In genomic region chr4:35156751-35157611, GRCm38 (mm10) we compare ENCODE assay signal across 8 mouse cellular contexts. TPM values are rescaled to one million over a fixed set of nuclear protein-coding genes. Genes with fewer than 3 reads are reported as not detected.
DNase-seq lines count a peak whose midpoint lies in the region; ATAC-seq and TF ChIP-seq lines count a peak whose summit lies in the region.

Gene Mob3b, minus strand, starts transcription at chr4:35157484.

- ATAC-seq in forebrain, embryonic 12.5 days (ENCODE audit: low FRiP score): peak; percentile 87
- ATAC-seq in heart, postnatal 0 days (ENCODE audit: insufficient read depth, low read depth): peak; percentile 89
- ATAC-seq in liver, embryonic 15.5 days (ENCODE audit: insufficient read depth): peak; percentile 65
- ATAC-seq in neural tube, embryonic 11.5 days (ENCODE audit: insufficient read depth, low FRiP score, low TSS enrichment): peak; percentile 77
- peak; percentile 73 for ATAC-seq in stomach, embryonic 16.5 days (ENCODE audit: insufficient read depth, low FRiP score)

- TF ChIP-seq EP300 in heart, postnatal 0 days (IDR thresholded peaks at IDR 0.05; ENCODE audit: low read depth): peak; percentile 30; the same call in 1 of the 2 replicates

- peak; percentile 87 for TF ChIP-seq CTCF in heart, postnatal 0 days (IDR thresholded peaks at IDR 0.05; ENCODE audit: low read depth)

- peak within 1 kb of the TSS; percentile 82 for H3K4me2 ChIP-seq in forebrain, embryonic 12.5 days
- peak within 1 kb of the TSS; percentile 100 for H3K4me2 ChIP-seq in heart, postnatal 0 days (ENCODE audit: low read depth, low read length)
- H3K4me2 ChIP-seq in liver, embryonic 15.5 days: peak within 1 kb of the TSS; percentile 84
- peak within 1 kb of the TSS; percentile 87 for H3K4me2 ChIP-seq in neural tube, embryonic 11.5 days (ENCODE audit: low read depth)
- H3K4me2 ChIP-seq in stomach, embryonic 16.5 days (ENCODE audit: low read depth, low read length): peak within 1 kb of the TSS; percentile 67

- WGBS in forebrain, embryonic 12.5 days: under 1% methylated on average over 50 of the region's 50 CpGs
- WGBS in heart, postnatal 0 days: under 1% methylated on average over 50 of the region's 50 CpGs
- WGBS in liver, embryonic 15.5 days (ENCODE audit: insufficient replicate concordance): under 1% methylated on average over 50 of the region's 50 CpGs
- WGBS in neural tube, embryonic 11.5 days: under 1% methylated on average over 50 of the region's 50 CpGs
- under 1% methylated on average over 50 of the region's 50 CpGs for WGBS in stomach, embryonic 16.5 days

- peak within 1 kb of the TSS; percentile 48 for H3K9ac ChIP-seq in forebrain, embryonic 12.5 days
- H3K9ac ChIP-seq in heart, postnatal 0 days (replicated peaks; ENCODE audit: low read depth, low read length): peak within 1 kb of the TSS; percentile 58
- peak within 1 kb of the TSS; percentile 57 for H3K9ac ChIP-seq in liver, embryonic 15.5 days
- peak within 1 kb of the TSS; percentile 75 for H3K9ac ChIP-seq in neural tube, embryonic 11.5 days (ENCODE audit: low read length)
- peak within 1 kb of the TSS; percentile 79 for H3K9ac ChIP-seq in stomach, embryonic 16.5 days (ENCODE audit: low read length)

- no peaks in the 10 kb centered on the region for H3K9me3 ChIP-seq in forebrain, embryonic 12.5 days
- no peaks in the 10 kb centered on the region for H3K9me3 ChIP-seq in heart, postnatal 0 days (replicated peaks; ENCODE audit: control insufficient read depth, low read length)
- H3K9me3 ChIP-seq in liver, embryonic 15.5 days (replicated peaks): no peaks in the 10 kb centered on the region
- no peaks in the 10 kb centered on the region for H3K9me3 ChIP-seq in neural tube, embryonic 11.5 days (ENCODE audit: control insufficient read depth, low read length)
- no peaks in the 10 kb centered on the region for H3K9me3 ChIP-seq in stomach, embryonic 16.5 days (replicated peaks; ENCODE audit: control insufficient read depth, low read length)

- peak within 1 kb of the TSS; percentile 55 for H3K4me3 ChIP-seq in forebrain, embryonic 12.5 days (replicated peaks)
- H3K4me3 ChIP-seq in heart, postnatal 0 days (ENCODE audit: low read depth, low read length): peak within 1 kb of the TSS; percentile 77
- H3K4me3 ChIP-seq in liver, embryonic 15.5 days (replicated peaks): peak within 1 kb of the TSS; percentile 64
- H3K4me3 ChIP-seq in neural tube, embryonic 11.5 days (ENCODE audit: low read depth, low read length): peak within 1 kb of the TSS; percentile 62
- peak within 1 kb of the TSS; percentile 79 for H3K4me3 ChIP-seq in stomach, embryonic 16.5 days (replicated peaks; ENCODE audit: low read length)

- peaks cover 22% of the 10 kb centered on the region for H3K4me1 ChIP-seq in forebrain, embryonic 12.5 days
- H3K4me1 ChIP-seq in heart, postnatal 0 days (ENCODE audit: control insufficient read depth, insufficient read depth): no peaks in the 10 kb centered on the region
- H3K4me1 ChIP-seq in liver, embryonic 15.5 days (replicated peaks): peaks cover 10% of the 10 kb centered on the region; the same call in 1 of the 2 replicates
- peaks cover 10% of the 10 kb centered on the region; the same call in 1 of the 2 replicates for H3K4me1 ChIP-seq in neural tube, embryonic 11.5 days (ENCODE audit: control insufficient read depth, insufficient read depth, low read length)
- H3K4me1 ChIP-seq in stomach, embryonic 16.5 days (ENCODE audit: control insufficient read depth, insufficient read depth, low read length): peaks cover 10% of the 10 kb centered on the region; the same call in 1 of the 2 replicates

- H3K27ac ChIP-seq in forebrain, embryonic 12.5 days: peak within 1 kb of the TSS; percentile 82
- no peak within 1 kb of the TSS for H3K27ac ChIP-seq in heart, postnatal 0 days (ENCODE audit: low read depth)
- peak within 1 kb of the TSS; percentile 76 for H3K27ac ChIP-seq in liver, embryonic 15.5 days (replicated peaks)
- peak within 1 kb of the TSS; percentile 74 for H3K27ac ChIP-seq in neural tube, embryonic 11.5 days (ENCODE audit: low read depth, low read length)
- peak within 1 kb of the TSS; percentile 88 for H3K27ac ChIP-seq in stomach, embryonic 16.5 days (ENCODE audit: low read length)

- peaks cover 7% of the 10 kb centered on the region; the same call in 1 of the 2 replicates for H3K27me3 ChIP-seq in forebrain, embryonic 12.5 days
- H3K27me3 ChIP-seq in heart, postnatal 0 days (ENCODE audit: control insufficient read depth, insufficient read depth, low read length): no peaks in the 10 kb centered on the region
- H3K27me3 ChIP-seq in liver, embryonic 15.5 days: peaks cover 31% of the 10 kb centered on the region
- no peaks in the 10 kb centered on the region for H3K27me3 ChIP-seq in neural tube, embryonic 11.5 days (ENCODE audit: control insufficient read depth, insufficient read depth, low read length)
- H3K27me3 ChIP-seq in stomach, embryonic 16.5 days (ENCODE audit: control insufficient read depth, insufficient read depth, low read length): no peaks in the 10 kb centered on the region

- DNase-seq in CD4-positive, CD25-positive, alpha-beta regulatory T cell, adult 2 months (ENCODE audit: low read depth, low spot score): peak; percentile 91
- peak; percentile 73 for DNase-seq in c-Kit-positive CD71-positive TER-119-negative erythroid progenitor cells, embryonic 14.5 days (ENCODE audit: low read depth)
- peak; percentile 63 for DNase-seq in heart, postnatal 0 days (ENCODE audit: low spot score)
- DNase-seq in kidney, postnatal 36 days: peak; percentile 91 to 96
- peak; percentile 91 for DNase-seq in neural tube, embryonic 11.5 days (ENCODE audit: low spot score)

- H3K36me3 ChIP-seq in forebrain, embryonic 12.5 days (replicated peaks): no peaks in the 10 kb centered on the region
- H3K36me3 ChIP-seq in heart, postnatal 0 days (replicated peaks; ENCODE audit: control insufficient read depth, insufficient read depth, low read length): no peaks in the 10 kb centered on the region
- H3K36me3 ChIP-seq in liver, embryonic 15.5 days (replicated peaks): no peaks in the 10 kb centered on the region
- no peaks in the 10 kb centered on the region for H3K36me3 ChIP-seq in neural tube, embryonic 11.5 days (ENCODE audit: control insufficient read depth, insufficient read depth, low read length)
- no peaks in the 10 kb centered on the region for H3K36me3 ChIP-seq in stomach, embryonic 16.5 days (ENCODE audit: control insufficient read depth, insufficient read depth, low read length)

RNA-seq across cellular contexts. Expression of gene Mob3b, which starts in this region (rescaled TPM):
- polyA plus RNA-seq in forebrain, embryonic 12.5 days (2016; fragmentation: Nextera tagmentation; extraction: Ambion mirVana): 18.2 and 20.7 TPM in 2 replicates
- 0.04 and 2.0 TPM in 2 replicates for total RNA-seq in heart, postnatal 0 days (2014; rRNA removed; ENCODE audit: low replicate concordance)
- polyA plus RNA-seq in heart, postnatal 0 days (2015; fragmentation: Nextera tagmentation; extraction: Ambion mirVana): 1.0 and 1.2 TPM in 2 replicates
- 8.5 and 9.7 TPM in 2 replicates for polyA plus RNA-seq in liver, embryonic 15.5 days (2015; fragmentation: Nextera tagmentation; extraction: Ambion mirVana)
- polyA plus RNA-seq in neural tube, embryonic 11.5 days (2014; fragmentation: Nextera tagmentation; extraction: Ambion mirVana): 9.1 and 9.3 TPM in 2 replicates
- polyA plus RNA-seq in stomach, embryonic 16.5 days (2015; fragmentation: Nextera tagmentation; extraction: Ambion mirVana): 24.3 and 26.8 TPM in 2 replicates
